Mouse (Mus musculus) G1E (cell line): Measurements from ENCODE around the gene Rhog. TPM values are rescaled to one million over a fixed set of nuclear protein-coding genes. Genes with fewer than 3 reads are reported as not detected.

Experiments used
- ATAC-seq: 2 replicates; pipeline ENCODE4 v1.8.0; 2016; ENCODE audit warnings: mild to moderate bottlenecking; ENCODE audit not compliant: insufficient number of reproducible peaks, poor library complexity, low FRiP score, severe bottlenecking; ENCODE audit errors: extremely low read depth
- DNase-seq: peaks from one replicate; pipeline ENCODE4 v3.0.0; 2012; ENCODE audit warnings: low spot score
- H3K27me3 ChIP-seq: 2 replicates; pipeline ENCODE4 v1.6.1; 2012; ENCODE audit warnings: mild to moderate bottlenecking, low read length, inconsistent platforms; ENCODE audit not compliant: insufficient read depth
- H3K36me3 ChIP-seq: replicated peaks from 2 replicates; pipeline ENCODE3; 2012; ENCODE audit warnings: mild to moderate bottlenecking, inconsistent platforms
- H3K4me1 ChIP-seq: 2 replicates; pipeline ENCODE4 v1.6.1; 2012; ENCODE audit warnings: low read depth, low read length, inconsistent platforms, mixed read lengths; ENCODE audit not compliant: insufficient read depth
- H3K4me3 ChIP-seq: 2 replicates; pipeline ENCODE4 v1.5.1; 2012; ENCODE audit warnings: low read depth, mild to moderate bottlenecking, inconsistent platforms, low read length, moderate library complexity, mixed read lengths
- H3K9me3 ChIP-seq: replicated peaks from 2 replicates; pipeline ENCODE4 v1.6.1; 2012; ENCODE audit warnings: inconsistent platforms
- CTCF ChIP-seq: IDR thresholded peaks from 2 replicates; pipeline ENCODE4 v1.5.1; 2012; ENCODE audit warnings: low read depth, low read length, inconsistent platforms, mixed read lengths
- GATA1 ChIP-seq: IDR thresholded peaks from 2 replicates; pipeline ENCODE4 v1.6.1; 2012; ENCODE audit warnings: borderline replicate concordance, low read length, inconsistent platforms, mixed read lengths
- GATA2 ChIP-seq: IDR thresholded peaks from 2 replicates; pipeline ENCODE4 v1.6.1; 2012; ENCODE audit warnings: low read depth, low read length, inconsistent platforms, borderline replicate concordance
- POLR2AphosphoS5 ChIP-seq: IDR thresholded peaks from 2 replicates; pipeline ENCODE4 v1.6.1; 2012; ENCODE audit warnings: low read depth, low read length, inconsistent platforms; ENCODE audit not compliant: insufficient replicate concordance
- TAL1 ChIP-seq: conservative IDR thresholded peaks from 2 replicates; pipeline ENCODE4 v1.6.1; 2012; ENCODE audit warnings: low read depth, low read length, inconsistent platforms, mixed read lengths
- polyA plus RNA-seq: library from polyadenylated mRNA; stranded (reverse); fragments of >175 nt; gene quantifications from 2 replicates; pipeline ENCODE4 v1.2.3, GENCODE M21; 2012
- total RNA-seq, 2 experiments: library from RNA; stranded (forward) in 1 of 2; stranded (reverse) in 1 of 2; fragments of 200-1000 nt in 1 of 2; fragments of >200 nt in 1 of 2; fragmentation: Nextera tagmentation in 1 of 2; gene quantifications; 2 replicates each; pipeline ENCODE4 v1.2.3; 2014 to 2017

Gene Rhog
- total and polyA plus RNA-seq, 3 experiments, result 68.5 to 241 (median 212) TPM

DNA sequence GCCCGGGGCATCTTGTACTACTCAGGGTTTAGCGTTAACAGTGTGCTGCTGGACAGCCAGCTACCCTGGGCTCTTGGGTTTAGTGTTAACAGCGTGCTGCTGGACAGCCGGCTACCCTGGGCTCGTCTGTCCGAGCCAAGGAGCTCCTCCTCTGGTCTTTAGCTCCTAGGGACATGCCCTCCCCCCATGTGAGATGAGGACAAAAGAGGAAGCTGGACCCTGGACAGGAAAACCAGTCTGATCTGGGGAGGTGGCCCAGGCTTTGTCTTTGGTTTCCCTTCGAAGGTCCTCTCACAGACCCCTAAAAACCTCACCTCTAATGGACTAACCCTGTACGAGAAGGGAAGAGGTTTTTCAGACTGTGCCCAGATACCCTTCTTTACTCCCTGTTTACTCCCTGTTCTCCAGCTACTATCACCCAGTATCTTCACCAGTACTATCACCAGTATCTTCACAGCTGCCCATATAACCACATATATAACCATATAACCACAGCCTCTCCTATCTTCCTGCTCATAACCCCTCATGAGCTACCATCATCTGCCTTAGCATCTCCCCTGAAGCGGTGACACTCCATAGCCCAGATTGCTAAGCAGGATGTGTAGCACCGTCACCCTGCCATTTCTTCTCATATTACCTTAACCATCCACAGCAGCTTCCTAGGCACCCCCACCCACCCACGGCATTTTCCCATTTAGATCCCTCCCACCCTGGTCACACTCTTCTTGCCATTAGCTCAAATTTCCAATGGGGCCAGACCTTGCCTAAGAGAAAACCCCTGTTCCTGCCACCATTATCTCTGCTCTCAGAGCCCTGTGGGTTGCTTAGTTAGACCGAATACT, 8.7 kb downstream of the Rhog start:
- peaks cover 58% of the 10 kb centered on the region for H3K36me3 ChIP-seq
- no peak for DNase-seq
- H3K4me1 ChIP-seq, result peaks cover 79% of the 10 kb centered on the region

DNA sequence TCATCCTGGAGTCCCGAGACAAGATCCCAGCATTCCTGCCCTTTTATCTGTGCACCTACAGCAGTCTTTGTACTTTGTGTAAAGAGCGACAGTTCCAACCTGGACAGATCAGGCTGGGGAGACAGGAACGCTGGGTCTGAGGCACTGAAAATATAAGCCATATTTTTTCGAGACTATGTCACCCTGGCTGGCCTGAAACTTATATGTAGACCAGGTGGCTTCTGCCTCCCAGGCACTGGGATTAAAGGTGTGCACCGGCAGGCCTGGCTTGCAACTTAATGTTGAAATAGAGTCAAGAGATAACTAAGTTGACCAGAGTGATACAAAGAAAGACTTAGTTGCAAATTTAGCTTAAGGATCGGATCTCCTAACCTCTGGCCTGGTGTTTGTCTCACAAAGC, 9.6 kb downstream of the Rhog start:
- Histone ChIP-seq H3K4me3 (peak overlapping the region; percentile 65; the same call in 1 of the 2 replicates), H3K36me3 (peaks cover 66% of the 10 kb centered on the region)

More for the DNA sequence above, 8.7 kb downstream of the Rhog start:
- no peaks in the 10 kb centered on the region for H3K27me3 ChIP-seq
- H3K9me3 ChIP-seq, result no peaks in the 10 kb centered on the region
- ATAC-seq, result no peak
- TF ChIP-seq TAL1 (no peak), GATA1 (no peak), CTCF (no peak), POLR2AphosphoS5 (no peak), GATA2 (no peak)
- H3K4me3 ChIP-seq, result peak overlapping the region; percentile 86

DNA sequence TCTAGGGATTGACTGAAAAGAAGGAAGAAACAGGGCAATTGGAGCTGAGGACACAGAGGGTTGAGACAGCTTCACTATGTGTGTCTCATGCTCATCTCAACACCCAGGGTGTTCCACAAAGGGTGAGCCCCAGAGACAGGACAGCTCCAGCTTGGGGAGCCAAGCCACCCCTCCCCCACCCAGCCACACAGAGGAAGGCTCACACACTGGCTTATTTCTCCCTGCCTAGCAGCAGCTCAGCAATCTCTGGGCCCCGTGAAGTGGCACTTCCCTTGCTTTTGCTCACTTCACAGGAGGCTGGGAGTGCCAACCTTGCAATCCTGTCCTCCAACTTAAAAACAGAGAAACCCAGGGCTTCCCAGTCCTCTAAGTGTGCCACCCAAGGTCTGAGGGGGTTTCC, 10.1 kb downstream of the Rhog start:
- DNase-seq (no peak), ATAC-seq (0 out of 2 replicates have a peak, but pooled peaks have one; percentile 3)
- Histone ChIP-seq H3K4me1 (peaks cover 82% of the 10 kb centered on the region), H3K9me3 (no peaks in the 10 kb centered on the region), H3K4me3 (peak overlapping the region; percentile 65; the same call in 1 of the 2 replicates), H3K27me3 (no peaks in the 10 kb centered on the region), H3K36me3 (peaks cover 71% of the 10 kb centered on the region)
- TF ChIP-seq GATA2, result no peak
- TF ChIP-seq CTCF, result no peak
- TF ChIP-seq TAL1, result no peak
- no peak for TF ChIP-seq GATA1
- TF ChIP-seq POLR2AphosphoS5, result no peak

More for the DNA sequence above, 9.6 kb downstream of the Rhog start:
- ATAC-seq (no peak), DNase-seq (no peak)
- peaks cover 80% of the 10 kb centered on the region for H3K4me1 ChIP-seq
- H3K9me3 ChIP-seq, result no peaks in the 10 kb centered on the region
- no peak for TF ChIP-seq CTCF
- no peak for TF ChIP-seq GATA2
- no peak for TF ChIP-seq POLR2AphosphoS5
- TF ChIP-seq GATA1, result no peak
- TF ChIP-seq TAL1, result no peak
- H3K27me3 ChIP-seq, result no peaks in the 10 kb centered on the region

DNA sequence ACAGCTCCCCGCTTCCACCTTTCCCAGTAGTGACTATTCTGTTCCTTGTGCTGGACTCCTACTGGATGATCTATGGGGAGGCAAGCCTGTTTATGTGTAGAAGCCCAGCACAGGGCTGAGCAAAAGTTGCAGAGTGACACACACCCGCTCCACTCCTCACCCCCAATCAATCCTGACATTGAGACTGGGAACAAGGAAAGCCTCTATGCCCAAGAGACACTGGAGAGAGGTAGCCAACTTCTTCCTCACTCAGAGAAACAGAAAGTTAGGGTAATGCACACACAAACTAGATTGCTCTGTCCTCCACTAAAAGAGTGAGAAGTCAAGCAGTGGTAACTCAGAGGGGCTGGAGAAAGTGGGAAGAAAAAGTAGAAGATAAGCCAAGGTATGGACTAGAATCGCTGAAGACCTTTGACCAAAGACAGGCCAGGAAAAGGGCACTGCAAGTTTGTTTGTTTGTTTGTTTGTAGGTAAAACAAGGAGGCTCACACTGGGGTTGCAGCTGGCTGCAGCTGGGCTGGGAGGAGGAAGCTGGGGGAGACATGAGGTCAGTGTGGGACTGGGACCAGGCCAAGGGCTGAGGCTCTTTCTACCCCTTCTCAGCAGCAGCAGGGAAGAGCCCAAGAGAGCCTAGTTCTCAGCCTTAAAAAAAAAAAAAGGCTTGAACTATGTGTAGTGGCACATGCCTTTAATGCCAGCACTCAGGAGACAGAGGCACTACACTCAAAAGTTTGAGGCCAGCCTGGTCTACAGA, 10.9 kb downstream of the Rhog start:
- no peaks in the 10 kb centered on the region for H3K9me3 ChIP-seq
- H3K4me3 ChIP-seq, result peak overlapping the region; percentile 43; the same call in 1 of the 2 replicates
- ATAC-seq, result no peak
- peaks cover 84% of the 10 kb centered on the region for H3K4me1 ChIP-seq
- no peaks in the 10 kb centered on the region for H3K27me3 ChIP-seq
- TF ChIP-seq GATA2, result no peak
- TF ChIP-seq CTCF, result no peak
- TF ChIP-seq GATA1, result no peak
- TF ChIP-seq POLR2AphosphoS5, result no peak
- TF ChIP-seq TAL1, result no peak
- H3K36me3 ChIP-seq, result peaks cover 79% of the 10 kb centered on the region
- no peak for DNase-seq

DNA sequence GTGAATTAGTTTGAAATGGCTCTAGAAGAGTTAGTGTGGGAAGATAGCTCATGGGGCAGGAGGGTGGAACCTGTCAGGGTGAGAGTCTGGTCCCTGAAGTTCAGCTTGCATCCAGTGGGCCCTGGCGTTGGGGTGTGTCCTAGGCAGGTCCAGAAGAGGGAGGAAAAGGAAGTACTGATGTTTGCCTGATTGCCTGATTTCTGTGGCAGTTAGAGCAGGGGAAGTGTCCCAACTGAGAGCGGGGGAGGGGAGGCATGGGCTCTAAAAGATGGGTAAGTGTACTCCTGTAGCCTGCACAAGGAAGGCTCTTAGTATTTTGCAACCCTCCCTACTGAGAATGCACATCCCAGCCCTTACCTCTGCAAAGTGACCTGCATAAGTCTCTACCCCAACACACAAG, 12.0 kb downstream of the Rhog start:
- peaks cover 90% of the 10 kb centered on the region for H3K36me3 ChIP-seq
- no peaks in the 10 kb centered on the region for H3K27me3 ChIP-seq
- TF ChIP-seq POLR2AphosphoS5 (no peak), GATA1 (no peak), CTCF (no peak)
- ATAC-seq (peak; percentile 61), DNase-seq (peak; percentile 46)
- H3K4me3 ChIP-seq, result peak overlapping the region; percentile 50; the same call in 1 of the 2 replicates
- no peaks in the 10 kb centered on the region for H3K9me3 ChIP-seq
- H3K4me1 ChIP-seq, result peaks cover 89% of the 10 kb centered on the region

DNA sequence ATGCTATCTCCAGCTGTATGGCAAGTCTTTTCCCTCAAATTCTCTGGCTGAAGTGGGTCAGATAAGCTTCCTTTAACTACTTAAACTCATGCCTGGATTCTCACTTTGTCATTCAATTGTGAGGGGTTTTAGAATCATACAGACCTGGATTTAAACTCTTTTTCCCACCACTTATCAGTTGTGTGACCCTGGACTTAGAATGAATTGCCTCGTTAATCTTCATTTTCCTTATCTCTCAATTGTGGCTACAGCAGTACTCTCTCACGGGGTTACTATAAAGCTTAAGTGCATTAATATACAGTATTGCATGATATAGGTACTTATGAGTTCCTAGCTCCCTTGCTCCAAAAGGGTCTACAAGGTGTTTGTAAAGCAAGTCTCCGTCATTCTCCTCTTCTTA, 12.9 kb downstream of the Rhog start:
- Histone ChIP-seq H3K4me1 (peaks cover 84% of the 10 kb centered on the region), H3K27me3 (no peaks in the 10 kb centered on the region), H3K9me3 (no peaks in the 10 kb centered on the region), H3K4me3 (no peak overlapping the region; the same call in 1 of the 2 replicates), H3K36me3 (peaks cover 93% of the 10 kb centered on the region)
- no peak for DNase-seq
- no peak for ATAC-seq
- no peak for TF ChIP-seq CTCF
- TF ChIP-seq POLR2AphosphoS5, result no peak
- no peak for TF ChIP-seq GATA2
- no peak for TF ChIP-seq TAL1
- TF ChIP-seq GATA1, result no peak
